Mouse (Mus musculus): ENCODE data around the gene Cwh43. TPM values are rescaled to one million over a fixed set of nuclear protein-coding genes. Genes with fewer than 3 reads are reported as not detected.

Cwh43 gene
- not detected in 2 replicates for polyA plus RNA-seq (2016; fragmentation: Nextera tagmentation; extraction: Ambion mirVana)

DNA sequence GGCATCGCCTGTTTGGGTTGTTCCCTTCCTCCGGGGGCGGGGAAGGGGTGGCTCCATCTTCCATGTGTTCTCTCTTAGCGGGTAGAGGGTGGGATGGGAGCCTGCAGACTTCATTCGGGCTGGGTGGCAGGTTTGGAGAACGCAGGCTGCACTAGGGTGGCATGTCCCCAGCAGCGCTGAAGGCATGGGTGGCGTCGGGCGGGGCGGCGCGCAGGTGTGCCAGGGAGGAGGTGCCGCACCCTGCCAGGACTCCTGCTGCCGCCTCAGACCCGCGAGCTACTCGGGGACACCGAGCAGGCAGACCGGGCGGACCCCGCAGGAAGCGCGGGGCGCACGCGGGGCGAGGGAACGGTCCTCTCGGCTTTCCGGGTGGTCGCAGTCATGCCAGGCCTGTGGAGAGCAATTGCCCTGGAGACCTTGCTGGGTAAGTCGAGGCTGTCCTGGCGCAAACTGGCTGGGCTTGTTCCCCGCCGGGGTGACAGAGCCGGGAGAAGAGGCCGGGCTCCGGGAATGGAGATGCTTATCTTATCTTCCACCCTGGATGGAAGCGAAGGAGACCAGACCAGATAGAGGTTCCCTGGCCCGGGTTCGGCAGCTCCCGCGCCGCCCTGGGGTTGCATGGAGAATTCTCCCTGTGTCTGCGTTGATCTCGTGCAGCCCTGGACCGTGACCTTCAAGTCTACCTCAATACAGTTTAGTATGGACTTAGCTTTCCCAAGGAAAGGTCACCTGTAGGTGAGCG is at the start of gene Cwh43:
Cwh43 (plus strand) TSS at position 95 of the 742 bp plus-strand sequence.
- peak within 1 kb of the TSS; percentile 50 for H3K4me3 ChIP-seq
- H3K27ac ChIP-seq (ENCODE audit: poor library complexity, severe bottlenecking), result no peak within 1 kb of the TSS
- peak within 1 kb of the TSS; percentile 60 for H3K9ac ChIP-seq
- H3K4me2 ChIP-seq, result peak within 1 kb of the TSS; percentile 86
- no peaks in the 10 kb centered on the region for H3K36me3 ChIP-seq
- WGBS, result 2% methylated on average over 49 of the region's 49 CpGs
- H3K9me3 ChIP-seq (replicated peaks), result no peaks in the 10 kb centered on the region
- peaks cover 47% of the 10 kb centered on the region for H3K27me3 ChIP-seq (replicated peaks)
- peaks cover 15% of the 10 kb centered on the region for H3K4me1 ChIP-seq (replicated peaks)
- no peak for ATAC-seq (ENCODE audit: insufficient number of reproducible peaks, low FRiP score)

GRCm38 (mm10) chr5:73359134-73359751 is 46.6 kb upstream of the Cwh43 start:
- Histone ChIP-seq H3K4me2 (peak overlapping the region; percentile 62), H3K4me1 (replicated peaks) (peaks cover 24% of the 10 kb centered on the region), H3K9ac (no peak overlapping the region), H3K36me3 (no peaks in the 10 kb centered on the region), H3K4me3 (peak overlapping the region; percentile 31), H3K27me3 (replicated peaks) (no peaks in the 10 kb centered on the region), H3K9me3 (replicated peaks) (no peaks in the 10 kb centered on the region), H3K27ac (ENCODE audit: poor library complexity, severe bottlenecking) (peak overlapping the region; percentile 41; the same call in 1 of the 2 replicates)
- WGBS, result 51% methylated on average over 6 of the region's 6 CpGs
- ATAC-seq (ENCODE audit: insufficient number of reproducible peaks, low FRiP score), result no peak

GRCm38 (mm10) chr5:73359752-73360141 is 46.1 kb upstream of the Cwh43 start:
- H3K4me2 ChIP-seq, result peak overlapping the region; percentile 62
- no peaks in the 10 kb centered on the region for H3K36me3 ChIP-seq
- no peak overlapping the region for H3K9ac ChIP-seq
- H3K4me3 ChIP-seq, result peak overlapping the region; percentile 31
- H3K27ac ChIP-seq (ENCODE audit: poor library complexity, severe bottlenecking), result peak overlapping the region; percentile 41; the same call in 1 of the 2 replicates
- H3K4me1 ChIP-seq (replicated peaks), result peaks cover 22% of the 10 kb centered on the region
- no peak for ATAC-seq (ENCODE audit: insufficient number of reproducible peaks, low FRiP score)
- no peaks in the 10 kb centered on the region for H3K9me3 ChIP-seq (replicated peaks)
- H3K27me3 ChIP-seq (replicated peaks), result no peaks in the 10 kb centered on the region
- WGBS, result 27% methylated on average over 12 of the region's 12 CpGs

DNA sequence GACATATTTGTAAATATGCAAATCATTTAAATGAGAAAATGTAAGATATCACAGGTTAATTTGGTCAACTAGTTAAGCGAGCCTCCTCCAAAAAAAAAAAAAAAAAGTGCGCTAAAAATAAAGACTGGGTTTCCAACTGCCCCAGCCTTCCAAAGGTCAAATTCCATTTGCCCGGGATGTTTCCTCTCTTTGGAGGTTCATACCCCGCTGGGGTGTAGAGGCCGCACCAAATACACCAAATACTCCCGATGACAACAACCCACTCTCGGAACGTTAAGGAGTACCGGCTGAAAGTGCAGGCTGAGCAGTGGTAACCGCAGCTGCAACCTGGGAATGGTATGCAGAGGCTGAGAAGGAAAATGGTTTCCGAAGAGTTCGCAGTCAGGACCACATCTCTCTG is 45.6 kb upstream of the Cwh43 start:
- H3K27ac ChIP-seq (ENCODE audit: poor library complexity, severe bottlenecking), result no peak overlapping the region
- WGBS, result 20% methylated on average over 12 of the region's 12 CpGs
- peak overlapping the region; percentile 62 for H3K4me2 ChIP-seq
- no peaks in the 10 kb centered on the region for H3K36me3 ChIP-seq
- no peaks in the 10 kb centered on the region for H3K27me3 ChIP-seq (replicated peaks)
- peak overlapping the region; percentile 31; the same call in 1 of the 2 replicates for H3K4me3 ChIP-seq
- no peak for ATAC-seq (ENCODE audit: insufficient number of reproducible peaks, low FRiP score)
- no peak overlapping the region for H3K9ac ChIP-seq
- H3K4me1 ChIP-seq (replicated peaks), result peaks cover 20% of the 10 kb centered on the region
- no peaks in the 10 kb centered on the region for H3K9me3 ChIP-seq (replicated peaks)

GRCm38 (mm10) chr5:73362338-73362737 is 43.5 kb upstream of the Cwh43 start:
- H3K27me3 ChIP-seq (replicated peaks), result no peaks in the 10 kb centered on the region
- H3K4me1 ChIP-seq (replicated peaks), result peaks cover 20% of the 10 kb centered on the region
- no peak overlapping the region for H3K9ac ChIP-seq
- no peaks in the 10 kb centered on the region for H3K36me3 ChIP-seq
- H3K9me3 ChIP-seq (replicated peaks), result no peaks in the 10 kb centered on the region
- H3K4me3 ChIP-seq, result no peak overlapping the region
- 88% methylated on average over 7 of the region's 7 CpGs for WGBS
- no peak overlapping the region for H3K4me2 ChIP-seq
- H3K27ac ChIP-seq (ENCODE audit: poor library complexity, severe bottlenecking), result no peak overlapping the region
- no peak for ATAC-seq (ENCODE audit: insufficient number of reproducible peaks, low FRiP score)

GRCm38 (mm10) chr5:73362791-73363190 is 43.1 kb upstream of the Cwh43 start:
- no peak overlapping the region for H3K27ac ChIP-seq (ENCODE audit: poor library complexity, severe bottlenecking)
- H3K4me1 ChIP-seq (replicated peaks), result peaks cover 20% of the 10 kb centered on the region
- H3K36me3 ChIP-seq, result no peaks in the 10 kb centered on the region
- H3K4me2 ChIP-seq, result no peak overlapping the region
- H3K9ac ChIP-seq, result no peak overlapping the region
- no peaks in the 10 kb centered on the region for H3K27me3 ChIP-seq (replicated peaks)
- no peak for ATAC-seq (ENCODE audit: insufficient number of reproducible peaks, low FRiP score)
- 84% methylated on average over 5 of the region's 5 CpGs for WGBS
- H3K9me3 ChIP-seq (replicated peaks), result no peaks in the 10 kb centered on the region
- H3K4me3 ChIP-seq, result no peak overlapping the region

- Histone ChIP-seq H3K27me3 (replicated peaks) (no peaks in the 10 kb centered on the region), H3K4me1 (replicated peaks) (peaks cover 10% of the 10 kb centered on the region), H3K27ac (ENCODE audit: poor library complexity, severe bottlenecking) (no peak overlapping the region), H3K36me3 (no peaks in the 10 kb centered on the region), H3K4me3 (no peak overlapping the region), H3K9me3 (replicated peaks) (no peaks in the 10 kb centered on the region), H3K4me2 (no peak overlapping the region), H3K9ac (no peak overlapping the region)
- peak; percentile 82 for ATAC-seq (ENCODE audit: insufficient number of reproducible peaks, low FRiP score)
- 86% methylated on average over 2 of the region's 2 CpGs for WGBS
Observed at GRCm38 (mm10) chr5:73364107-73364864, 41.6 kb upstream of the Cwh43 start.

DNA sequence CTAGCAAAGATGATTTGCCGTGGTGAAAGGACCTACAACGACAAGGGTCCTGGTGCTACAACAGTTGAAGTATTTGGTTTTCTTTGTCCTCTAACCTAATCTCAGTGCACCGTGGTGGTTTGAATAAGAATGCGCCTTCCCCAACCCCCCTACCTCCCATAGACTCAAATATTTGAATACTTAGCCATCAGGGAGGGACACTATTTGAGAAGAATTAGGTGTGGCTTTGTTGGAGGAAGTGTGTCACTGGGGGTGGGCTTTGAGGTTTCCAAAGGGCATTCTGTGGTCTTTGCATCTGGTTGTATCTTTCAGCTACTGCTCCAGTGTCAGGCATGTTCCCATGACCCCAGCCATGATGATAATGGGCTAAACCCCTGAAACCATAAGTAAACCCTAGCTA is 38.0 kb upstream of the Cwh43 start:
- no peak for ATAC-seq (ENCODE audit: insufficient number of reproducible peaks, low FRiP score)
- Histone ChIP-seq H3K4me3 (no peak overlapping the region), H3K9me3 (replicated peaks) (no peaks in the 10 kb centered on the region), H3K36me3 (no peaks in the 10 kb centered on the region), H3K4me1 (replicated peaks) (0 out of 2 replicates have a peak, but pooled peaks cover 3% of the 10 kb centered on the region), H3K9ac (no peak overlapping the region), H3K27me3 (replicated peaks) (no peaks in the 10 kb centered on the region), H3K27ac (ENCODE audit: poor library complexity, severe bottlenecking) (no peak overlapping the region), H3K4me2 (no peak overlapping the region)
- 73% methylated on average over 4 of the region's 4 CpGs for WGBS

DNA sequence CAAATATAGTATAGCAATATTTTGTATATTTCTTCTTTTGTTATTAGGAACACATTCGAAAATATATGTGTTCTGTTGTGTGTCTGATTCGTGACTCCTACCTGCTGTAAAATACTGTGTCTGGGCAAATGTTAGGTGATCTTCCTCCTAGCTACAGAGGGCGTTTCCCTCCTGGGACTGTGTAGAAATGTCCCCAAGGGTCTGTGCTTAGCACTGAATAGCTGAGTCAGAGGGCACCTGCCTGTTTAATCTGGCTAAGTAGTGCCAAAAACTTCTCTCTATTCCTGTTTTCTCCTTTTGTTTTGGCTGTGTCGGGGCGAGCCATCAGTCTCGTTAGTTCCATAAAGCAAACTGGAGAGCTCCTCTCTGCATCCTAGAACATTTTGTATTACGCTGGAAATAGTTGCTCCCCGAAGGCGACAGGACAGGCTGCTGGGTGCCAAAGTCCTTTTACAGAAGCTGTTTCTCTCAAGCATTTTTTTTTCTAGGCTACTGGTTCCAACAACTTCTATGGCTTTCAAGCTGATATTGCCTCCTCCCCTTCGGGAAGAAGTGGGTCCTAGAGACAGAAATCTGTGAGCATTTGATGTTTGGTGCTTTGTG is 36.9 kb upstream of the Cwh43 start:
- Histone ChIP-seq H3K9me3 (replicated peaks) (no peaks in the 10 kb centered on the region), H3K4me2 (no peak overlapping the region), H3K27ac (ENCODE audit: poor library complexity, severe bottlenecking) (no peak overlapping the region), H3K27me3 (replicated peaks) (no peaks in the 10 kb centered on the region), H3K4me1 (replicated peaks) (0 out of 2 replicates have a peak, but pooled peaks cover 3% of the 10 kb centered on the region), H3K9ac (no peak overlapping the region), H3K4me3 (no peak overlapping the region), H3K36me3 (no peaks in the 10 kb centered on the region)
- no peak for ATAC-seq (ENCODE audit: insufficient number of reproducible peaks, low FRiP score)
- WGBS, result 73% methylated on average over 10 of the region's 10 CpGs

- Histone ChIP-seq H3K27me3 (replicated peaks) (no peaks in the 10 kb centered on the region), H3K9ac (no peak overlapping the region), H3K4me3 (no peak overlapping the region), H3K4me2 (no peak overlapping the region), H3K9me3 (replicated peaks) (no peaks in the 10 kb centered on the region), H3K36me3 (no peaks in the 10 kb centered on the region), H3K4me1 (replicated peaks) (no peaks in the 10 kb centered on the region), H3K27ac (ENCODE audit: poor library complexity, severe bottlenecking) (no peak overlapping the region)
- ATAC-seq (ENCODE audit: insufficient number of reproducible peaks, low FRiP score), result no peak
- WGBS, result 54% methylated on average over 3 of the region's 3 CpGs
Observed at GRCm38 (mm10) chr5:73369731-73370130, 36.1 kb upstream of the Cwh43 start.

DNA sequence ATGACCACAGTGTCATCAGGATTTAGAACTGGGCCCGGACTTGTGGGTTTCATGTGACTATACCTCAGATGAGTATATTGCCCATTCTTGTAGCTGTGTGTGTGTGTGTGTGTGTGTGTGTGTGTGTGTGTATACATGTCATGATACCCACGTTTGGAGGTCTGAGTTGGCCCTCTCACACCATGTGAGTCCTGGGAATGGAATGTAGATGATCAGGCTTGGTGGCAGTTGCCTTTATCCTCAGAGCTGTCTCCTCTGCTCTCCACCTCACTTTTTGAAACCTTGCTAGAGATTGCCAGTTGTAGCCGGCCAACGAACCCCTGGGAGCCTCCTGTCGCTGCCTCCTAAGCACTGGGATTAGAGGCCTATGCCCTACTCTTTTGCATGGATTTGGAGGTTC is 33.3 kb upstream of the Cwh43 start:
- H3K27me3 ChIP-seq (replicated peaks), result no peaks in the 10 kb centered on the region
- H3K27ac ChIP-seq (ENCODE audit: poor library complexity, severe bottlenecking), result no peak overlapping the region
- H3K9ac ChIP-seq, result no peak overlapping the region
- no peaks in the 10 kb centered on the region for H3K4me1 ChIP-seq (replicated peaks)
- ATAC-seq (ENCODE audit: insufficient number of reproducible peaks, low FRiP score), result no peak
- WGBS, result 75% methylated on average over 5 of the region's 5 CpGs
- H3K4me2 ChIP-seq, result no peak overlapping the region
- H3K9me3 ChIP-seq (replicated peaks), result no peaks in the 10 kb centered on the region
- H3K36me3 ChIP-seq, result no peaks in the 10 kb centered on the region
- H3K4me3 ChIP-seq, result no peak overlapping the region
